Mouse (Mus musculus): ENCODE results near the gene Lmo7.
A peak's percentile ranks its signal among the peaks of the same experiment; 100 is the strongest.

The Lmo7 gene

DNA sequence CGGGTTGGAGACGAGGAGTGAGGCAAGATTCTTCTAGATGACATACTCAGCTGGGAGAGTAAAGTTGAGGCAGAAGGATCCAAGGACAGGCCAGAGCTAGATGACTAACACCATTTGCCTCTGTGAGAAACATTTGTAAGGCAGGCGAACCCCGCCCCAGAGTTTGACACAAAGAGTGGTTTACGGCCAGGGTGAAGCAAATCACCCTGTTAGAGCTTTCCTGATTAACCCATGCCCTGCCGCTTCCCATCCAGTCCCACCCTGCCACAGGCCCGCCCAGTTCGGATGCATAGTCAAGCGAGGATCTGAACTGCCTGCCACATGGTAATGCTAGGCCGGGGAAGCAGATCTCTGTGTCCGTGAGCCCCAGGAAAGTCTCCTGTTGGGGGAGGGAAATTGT is 51.5 kb downstream of the Lmo7 start:
- no peak for DNase-seq

DNA sequence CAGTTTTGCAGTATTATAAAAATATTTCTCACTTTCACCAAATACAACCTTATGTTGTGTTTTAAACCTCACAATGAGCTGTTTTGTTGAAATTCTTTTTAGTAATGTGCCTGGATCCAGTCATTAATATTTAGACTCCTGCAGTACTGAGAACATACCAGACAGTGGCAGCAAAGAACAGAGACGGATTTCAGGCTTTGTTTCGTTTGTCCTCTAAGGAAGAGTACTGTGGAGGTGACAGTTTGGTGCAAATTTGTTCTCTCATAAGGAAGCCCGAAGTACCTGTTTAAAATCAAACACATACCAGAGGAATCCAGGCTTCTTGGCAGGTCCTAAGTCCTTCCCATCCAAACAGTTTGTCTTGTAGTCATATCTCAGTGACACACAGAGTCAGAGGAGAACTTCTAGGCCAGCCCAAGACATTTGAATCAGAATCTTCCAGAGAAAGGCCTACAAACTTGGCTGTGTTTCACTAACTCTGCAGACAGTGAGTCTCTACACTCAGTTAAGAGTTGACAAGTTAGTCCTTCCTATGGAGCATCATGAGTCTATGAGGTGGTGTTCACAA is 52.3 kb downstream of the Lmo7 start:
- peak in 1 of 2 experiments; percentile 28 for DNase-seq

DNA sequence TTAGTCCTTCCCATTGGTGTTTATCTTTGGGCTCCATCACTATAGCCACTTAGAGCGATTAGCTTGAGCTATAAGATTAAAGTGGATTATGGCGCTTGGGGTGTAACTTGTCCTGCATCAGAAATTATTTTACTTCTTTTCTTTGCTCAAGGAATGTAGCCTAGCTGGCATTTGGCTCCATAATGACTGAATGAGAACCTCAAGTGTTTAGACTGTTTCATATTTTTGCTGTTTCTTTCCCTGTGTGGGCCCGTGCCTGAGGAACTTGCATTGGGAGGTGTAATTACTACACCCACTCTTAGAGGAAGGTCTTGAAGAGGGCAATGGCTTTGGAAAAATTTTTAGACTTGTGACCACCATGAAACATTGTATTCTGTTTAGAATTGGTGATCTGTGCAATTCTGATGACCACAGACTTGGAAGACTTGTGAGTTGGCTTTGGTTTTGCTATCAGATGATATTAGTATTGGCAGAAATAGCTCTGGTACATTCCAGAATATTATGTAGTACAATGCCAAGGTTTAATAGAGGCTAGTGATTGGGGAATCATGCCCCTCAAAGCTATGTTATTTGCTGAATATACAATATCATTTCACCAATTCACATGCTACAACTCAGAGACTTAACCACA is 54.7 kb downstream of the Lmo7 start:
- no peak for DNase-seq

DNA sequence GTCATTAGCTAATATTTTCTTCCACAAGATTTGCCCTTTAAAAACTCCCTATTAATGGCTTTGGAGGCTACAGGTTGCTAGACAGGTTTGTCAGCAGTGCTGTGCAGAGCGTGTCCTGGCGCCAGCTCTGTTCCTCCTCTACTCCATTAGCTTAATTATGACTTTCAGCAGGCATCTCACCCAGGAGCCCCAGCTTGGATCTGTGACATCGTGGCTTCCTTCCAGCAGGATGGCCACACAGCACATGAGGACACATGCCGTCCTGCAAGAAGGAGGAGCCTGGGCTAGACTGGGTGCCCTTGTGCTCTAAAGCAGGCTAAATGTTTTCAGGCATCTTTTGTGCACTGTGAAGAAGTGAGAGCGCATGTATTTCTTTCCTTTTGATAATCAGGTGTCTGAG is 58.1 kb downstream of the Lmo7 start:
- DNase-seq, result peak in 1 of 2 experiments; percentile 26

DNA sequence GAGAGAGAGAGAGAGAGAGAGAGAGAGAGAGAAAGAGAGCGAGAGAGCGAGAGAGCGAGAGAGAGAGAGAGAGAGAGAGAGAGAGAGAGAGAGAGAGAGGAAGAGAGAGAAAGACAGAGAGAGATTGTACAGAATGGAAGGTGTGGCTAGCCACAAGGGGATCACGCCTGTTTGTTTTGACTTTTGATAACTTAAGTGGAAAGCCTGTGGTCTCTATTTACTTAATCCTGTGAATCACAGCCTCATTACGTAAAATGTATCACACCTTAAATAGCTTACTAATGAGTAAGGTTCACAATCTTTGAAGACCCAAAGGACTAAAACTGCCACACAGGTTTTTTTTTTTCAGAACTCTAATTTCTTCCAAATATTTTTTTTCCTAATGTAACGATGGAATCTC is 58.7 kb downstream of the Lmo7 start:
- no peak for DNase-seq

DNA sequence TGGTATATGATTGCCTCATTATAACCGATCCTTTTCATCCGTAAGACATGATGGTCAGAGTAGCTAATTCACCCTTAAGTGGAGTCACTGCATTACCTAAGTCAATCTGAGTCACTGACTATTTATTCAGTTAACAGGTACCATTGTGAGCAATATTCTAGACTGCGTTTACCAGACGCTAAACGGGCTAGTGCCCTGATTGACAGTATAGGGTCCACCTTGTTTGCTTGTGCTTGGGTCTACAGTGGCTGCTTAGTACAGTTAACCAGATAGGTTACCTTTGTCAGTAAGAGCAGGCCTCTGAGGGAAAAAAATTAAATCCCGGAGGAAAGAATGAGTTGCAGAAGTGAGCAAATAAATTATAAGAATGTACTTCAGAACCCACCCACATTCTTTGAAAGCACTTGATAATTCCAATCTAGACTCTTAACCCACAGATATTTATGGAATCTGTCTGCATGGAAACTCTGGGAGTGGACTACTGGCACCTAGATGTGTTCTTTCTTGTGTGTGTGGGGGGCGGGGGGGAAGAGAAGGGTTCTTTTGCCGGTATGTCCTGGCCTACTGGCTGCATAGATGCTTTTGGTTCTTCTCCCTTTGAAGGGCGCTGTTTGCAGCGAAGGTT is 64.9 kb downstream of the Lmo7 start:
- DNase-seq, result no peak

DNA sequence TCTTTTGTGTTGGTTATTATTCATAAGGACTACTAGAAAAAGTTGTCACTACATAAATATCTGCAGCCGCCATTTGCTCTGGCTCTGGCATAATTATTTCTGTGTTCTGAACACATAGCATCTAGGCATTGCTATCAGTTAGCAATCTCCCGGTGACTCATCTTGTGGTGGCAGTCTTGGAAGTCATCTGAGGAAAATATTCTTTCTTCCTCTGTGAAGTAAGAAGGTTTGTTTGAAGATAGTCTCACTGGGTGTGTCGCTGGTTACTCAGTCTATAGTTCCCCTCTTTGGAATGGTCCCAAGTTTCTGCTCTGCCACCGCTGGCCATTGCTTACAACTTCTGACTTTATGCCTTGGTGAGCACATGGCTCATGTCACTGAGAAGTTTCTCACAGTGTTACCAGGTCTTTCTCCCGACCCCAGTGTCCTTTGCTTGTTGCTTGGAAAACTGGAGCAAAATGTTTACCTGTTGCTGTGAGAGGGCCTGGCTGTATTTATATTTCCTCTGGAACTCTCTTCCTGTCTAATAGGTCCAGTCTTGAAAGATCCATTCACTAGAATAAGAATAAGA is 68.3 kb downstream of the Lmo7 start:
- no peak for DNase-seq

DNA sequence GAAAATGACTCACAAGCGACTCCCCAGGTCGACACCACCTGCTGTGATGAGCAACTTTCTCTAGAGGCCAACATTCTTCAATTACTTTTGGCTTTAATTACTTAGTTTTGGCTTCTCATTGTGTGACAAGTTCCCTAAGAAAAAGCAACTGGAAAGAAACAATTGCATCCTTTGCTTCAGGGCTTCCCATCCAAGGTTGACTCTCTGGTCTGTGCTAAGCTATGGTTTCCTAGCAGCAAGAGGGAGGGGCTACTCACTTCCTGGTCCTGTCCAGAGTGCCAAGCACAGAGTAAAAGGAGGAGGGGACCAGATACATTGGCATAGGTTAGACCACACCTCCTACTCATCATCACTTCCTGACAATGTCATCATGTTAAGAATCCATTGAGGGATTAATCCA is 69.0 kb downstream of the Lmo7 start:
- DNase-seq, result no peak

DNA sequence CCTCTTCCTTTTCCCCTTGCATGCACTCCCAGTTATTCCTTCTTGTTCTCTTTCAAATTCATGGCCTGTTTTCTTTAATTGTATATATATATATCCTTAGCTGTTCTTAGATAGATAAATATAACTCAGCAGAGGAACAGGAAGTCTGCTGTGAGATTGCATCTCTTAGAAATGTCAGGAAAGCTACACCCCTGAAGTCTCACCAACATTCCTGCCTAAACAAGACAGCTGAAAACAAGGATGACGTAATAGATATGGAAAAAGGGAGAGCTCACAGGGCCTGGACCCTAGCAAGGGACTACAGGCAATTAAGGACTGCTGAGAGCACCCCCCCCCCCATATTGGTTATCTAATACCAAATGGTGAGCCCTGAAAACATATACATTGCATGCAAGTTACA is 71.9 kb downstream of the Lmo7 start:
- DNase-seq, result no peak

DNA sequence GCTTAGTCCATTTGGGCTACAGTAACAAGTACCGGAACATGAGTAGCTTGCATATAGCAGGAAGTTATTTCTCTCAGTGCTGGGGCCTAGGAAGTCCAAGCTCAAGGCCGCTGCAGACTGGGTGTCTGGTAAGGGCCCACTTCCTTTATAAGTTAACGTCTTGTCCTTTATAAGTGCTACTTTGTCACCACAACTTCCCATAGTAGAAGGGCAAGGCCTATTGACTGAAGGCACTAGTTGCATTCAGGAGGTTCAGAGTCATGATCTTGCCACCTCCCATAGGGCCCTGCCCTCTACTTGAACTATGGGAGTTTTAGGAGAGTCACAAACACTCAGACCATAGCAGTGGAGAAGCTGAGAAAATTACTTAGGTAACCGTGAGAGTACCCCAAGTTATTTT is 74.4 kb downstream of the Lmo7 start:
- DNase-seq, result no peak

DNA sequence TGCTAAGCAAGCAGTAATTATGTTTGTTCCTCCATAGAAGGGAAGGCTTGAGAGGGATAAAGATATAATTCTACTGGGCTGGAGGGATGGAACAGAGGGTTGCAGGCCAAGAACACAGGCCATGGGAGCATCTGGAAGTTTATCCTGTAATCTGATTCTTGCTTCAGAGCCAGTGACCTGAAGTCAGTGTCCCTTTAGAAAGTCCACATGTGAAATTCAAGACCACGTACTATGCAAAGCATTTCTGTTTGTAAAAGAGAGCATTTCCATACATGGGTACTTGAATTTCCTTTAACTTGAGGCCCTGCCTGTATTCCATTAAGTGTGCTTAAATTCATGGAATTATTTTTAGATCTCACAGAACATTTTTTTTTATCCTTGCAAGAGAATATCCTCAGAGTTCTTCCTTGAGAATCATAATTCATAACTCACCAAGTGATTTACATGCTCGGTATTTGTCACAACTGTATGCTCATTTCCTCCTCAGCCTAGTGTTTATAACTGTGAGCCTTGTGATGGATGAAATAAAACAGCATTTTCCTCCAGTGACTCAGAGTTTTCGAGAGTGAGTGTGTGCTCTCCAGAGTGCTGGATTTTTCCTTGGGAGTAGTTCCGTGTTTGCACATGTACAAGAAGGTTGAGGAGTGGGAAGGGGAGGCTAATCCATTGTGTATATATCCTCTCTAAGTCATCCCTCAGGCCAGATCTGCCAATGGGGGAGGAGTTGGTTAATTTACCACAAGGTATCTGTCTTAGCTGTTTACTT is 75.0 kb downstream of the Lmo7 start:
- no peak for DNase-seq

DNA sequence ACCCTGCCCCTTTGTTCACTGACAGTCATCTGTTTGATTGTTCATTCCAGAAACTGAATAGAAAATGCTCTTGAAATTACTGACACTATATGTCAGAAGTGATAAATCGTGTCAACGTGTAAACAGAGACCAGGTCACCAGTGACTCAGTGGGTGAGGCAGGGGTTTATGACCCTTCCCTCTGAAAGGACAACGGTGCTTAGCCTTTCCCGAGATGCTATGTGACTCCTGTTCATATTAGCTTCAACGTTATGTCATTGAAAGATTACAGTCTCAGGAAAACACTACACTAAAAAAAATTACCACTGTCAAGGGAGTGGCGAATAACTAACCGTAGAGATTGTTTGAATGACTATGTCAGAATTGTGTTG is 75.6 kb downstream of the Lmo7 start:
- DNase-seq, result no peak

DNA sequence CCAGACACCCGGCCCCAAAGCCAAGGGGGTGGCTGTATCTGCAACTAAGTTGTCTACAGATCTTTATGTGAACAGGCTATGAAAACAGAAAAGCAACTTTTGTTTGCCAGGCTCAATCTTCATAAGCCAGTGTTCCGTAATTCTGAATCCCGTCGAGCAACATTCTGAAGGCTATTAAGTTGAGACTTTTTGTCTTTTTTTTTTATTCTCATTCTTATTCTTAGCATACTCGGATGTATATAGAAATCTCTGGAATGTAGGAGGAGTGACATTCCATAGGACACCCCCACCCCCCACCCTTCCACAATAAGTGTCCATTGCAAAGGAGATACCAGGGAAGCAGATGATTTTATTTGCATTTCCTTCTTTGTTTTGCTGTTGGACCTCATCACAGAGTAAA is 76.3 kb downstream of the Lmo7 start:
- DNase-seq, result no peak

DNA sequence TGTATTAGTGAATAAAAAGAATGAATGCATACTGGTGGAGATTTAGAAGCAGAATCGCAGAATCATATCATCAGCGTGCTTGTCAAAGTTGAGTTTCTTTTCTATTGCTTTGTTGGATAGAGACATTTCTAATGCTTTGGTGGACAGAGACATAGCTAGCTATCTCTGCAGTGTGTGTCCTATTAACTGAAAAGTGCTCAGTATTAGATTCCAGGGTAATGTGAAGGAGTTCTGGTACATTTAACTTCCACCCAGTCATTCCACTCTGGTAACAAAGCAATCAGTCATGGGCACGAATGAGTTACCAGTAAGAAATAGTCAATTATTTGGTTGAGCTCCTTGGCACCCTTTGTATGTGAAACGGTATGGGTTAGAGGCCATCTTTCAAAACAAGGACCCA is 76.8 kb downstream of the Lmo7 start:
- DNase-seq, result no peak

DNA sequence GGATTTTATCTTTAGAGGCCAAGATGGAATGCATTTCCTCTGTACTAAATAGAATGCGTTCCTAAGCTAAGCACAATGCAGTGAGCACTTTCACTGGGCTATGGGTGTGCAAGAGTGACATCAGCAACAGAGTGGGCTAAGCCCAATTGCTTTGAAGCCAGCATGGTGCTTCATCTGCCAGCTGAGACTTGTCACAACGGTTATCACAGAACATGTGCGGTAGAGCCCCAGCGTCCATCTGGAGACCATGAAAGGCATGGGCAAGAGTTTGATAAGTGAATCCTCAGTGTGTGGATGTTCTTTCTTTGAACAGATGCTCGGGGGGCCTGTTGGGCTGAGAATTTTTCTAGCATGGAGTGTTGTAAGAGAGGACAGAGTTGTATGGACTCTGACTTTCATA is 86.7 kb downstream of the Lmo7 start:
- DNase-seq, result no peak

DNA sequence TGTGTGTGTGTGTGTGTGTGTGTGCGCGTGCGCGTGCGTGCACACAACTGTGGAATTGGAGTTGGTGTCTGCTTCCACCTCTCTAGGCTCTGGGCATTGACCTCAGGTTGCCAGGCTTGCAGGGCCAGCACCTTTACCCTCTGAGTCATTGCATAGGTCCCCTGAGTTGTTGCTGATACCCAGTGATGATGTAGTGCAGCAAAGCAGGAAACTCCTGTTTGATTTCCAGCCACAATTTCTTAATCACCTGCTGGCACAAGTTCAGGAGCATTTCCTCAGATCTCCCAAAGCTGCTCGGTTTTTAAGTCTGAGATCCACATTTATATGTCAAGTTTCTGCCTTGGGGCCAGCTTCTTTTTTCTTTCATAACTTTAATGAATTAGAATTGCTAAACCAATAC is 92.6 kb downstream of the Lmo7 start:
- no peak for DNase-seq

DNA sequence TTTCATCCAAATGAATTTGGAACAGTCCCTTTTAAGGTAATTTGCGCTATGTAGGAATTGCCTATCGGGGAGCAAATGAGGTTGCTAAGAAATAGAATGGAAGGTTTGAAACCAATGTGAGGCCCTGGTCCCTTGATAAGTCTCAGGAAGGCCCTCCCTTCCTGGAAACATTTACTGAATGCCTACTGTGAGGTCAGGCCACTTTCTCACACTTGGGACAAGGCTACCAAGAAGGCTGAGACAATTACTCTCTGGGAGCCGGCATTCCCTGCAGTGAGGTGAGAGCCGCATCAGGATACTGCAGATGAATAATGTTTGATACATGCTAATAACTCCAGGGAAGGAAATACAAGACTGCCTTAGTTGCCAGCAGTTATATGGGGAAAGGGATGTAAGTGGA is 93.1 kb downstream of the Lmo7 start:
- DNase-seq, result no peak

DNA sequence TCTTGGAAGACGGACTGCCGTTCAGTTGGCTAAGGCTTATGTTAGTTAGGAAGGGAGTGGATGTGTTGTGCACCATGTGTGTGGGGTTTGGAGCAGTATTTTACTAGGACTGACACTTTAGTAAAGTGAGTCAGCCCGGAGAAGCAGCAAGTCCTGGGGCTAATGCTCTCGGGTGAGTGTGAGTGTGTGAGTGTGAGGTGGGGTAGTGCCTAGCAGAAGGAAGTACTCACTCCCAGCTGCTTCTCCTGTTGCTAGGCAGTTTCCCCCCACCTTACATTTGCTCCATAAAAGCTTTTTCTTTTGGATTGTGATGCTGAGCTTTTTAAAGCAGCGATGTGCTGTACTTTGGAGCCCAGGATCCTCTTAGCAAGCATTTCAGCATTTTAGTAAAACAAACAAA is 99.9 kb downstream of the Lmo7 start:
- DNase-seq, result no peak

DNA sequence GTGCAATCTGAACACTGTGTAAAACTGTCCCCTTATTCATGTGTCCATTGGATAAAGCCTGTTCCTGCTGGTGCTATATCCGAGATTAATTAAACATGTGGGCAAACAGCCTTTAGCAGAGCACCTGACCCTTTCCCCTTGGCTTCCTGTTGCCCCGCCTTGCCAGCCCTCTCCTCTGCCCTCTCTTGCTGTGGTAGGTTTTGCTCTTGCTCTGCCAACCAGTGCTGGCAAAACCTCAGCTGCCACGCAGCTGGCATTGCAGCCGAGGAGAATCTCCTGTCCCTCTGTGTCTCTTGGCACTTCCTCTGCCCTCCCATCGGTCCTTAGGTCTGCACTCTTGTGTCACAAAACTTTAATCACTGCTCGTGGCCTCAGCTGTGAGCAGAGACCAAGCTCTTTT is 100.4 kb downstream of the Lmo7 start:
- peak; percentile 18 to 45 for DNase-seq

DNA sequence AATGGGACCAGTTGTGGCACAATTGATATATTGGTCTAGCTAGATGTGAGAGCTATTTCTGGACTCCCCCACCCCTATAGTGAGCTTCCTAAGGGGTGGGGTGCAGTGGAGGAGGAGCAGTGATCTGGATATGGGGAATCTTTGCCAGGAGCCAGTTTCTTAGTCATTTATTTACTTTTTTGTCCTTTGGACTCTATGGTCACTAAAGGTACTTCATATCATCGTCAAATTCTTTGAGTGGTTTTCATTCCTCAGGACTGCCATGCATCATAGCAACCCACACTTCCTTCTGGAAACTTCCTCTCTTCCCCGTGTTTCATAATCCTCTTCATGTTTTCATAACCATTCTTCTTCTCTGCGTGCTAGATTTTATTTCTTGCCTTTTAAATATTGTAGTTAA is 104.4 kb downstream of the Lmo7 start:
- no peak for DNase-seq

DNA sequence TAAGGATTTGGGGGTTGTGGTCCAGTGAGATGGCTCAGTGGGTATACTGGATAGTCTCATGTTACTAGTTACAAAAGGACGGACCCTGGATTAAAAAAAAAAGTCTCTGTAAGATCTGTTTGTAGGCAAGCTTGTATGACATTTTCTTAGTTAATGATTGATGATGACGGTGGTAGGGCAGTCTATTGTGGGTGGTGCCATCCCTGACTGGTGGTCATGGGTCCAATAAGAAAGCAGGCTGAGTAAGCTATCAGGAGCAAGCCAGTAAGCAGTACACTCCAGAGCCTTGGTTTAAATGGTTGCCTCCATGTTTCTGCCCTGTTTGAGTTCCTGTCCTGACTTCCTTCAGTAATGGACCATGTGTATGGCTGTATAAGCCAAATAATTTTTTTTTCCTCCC is 106.6 kb downstream of the Lmo7 start:
- DNase-seq, result no peak

DNA sequence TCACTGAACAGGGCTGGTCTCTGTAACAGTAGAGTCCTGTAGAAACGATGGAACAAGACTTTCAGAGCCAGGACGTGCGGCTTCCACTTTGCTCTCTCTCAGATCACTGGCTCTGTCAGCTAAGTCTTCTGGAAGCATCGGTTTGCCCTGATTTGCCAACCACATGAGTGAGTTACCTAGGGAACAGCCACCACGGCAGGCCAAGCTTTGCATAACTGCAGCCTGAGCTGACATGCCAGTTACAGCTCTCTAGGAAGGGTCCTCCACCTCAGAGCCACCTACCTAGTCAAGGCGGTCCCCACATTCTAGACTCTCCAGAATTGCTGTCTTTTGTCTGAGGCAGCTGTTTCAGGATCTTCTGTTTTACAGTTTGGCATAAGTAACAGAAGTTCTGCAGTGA is 107.4 kb downstream of the Lmo7 start:
- no peak for DNase-seq

DNA sequence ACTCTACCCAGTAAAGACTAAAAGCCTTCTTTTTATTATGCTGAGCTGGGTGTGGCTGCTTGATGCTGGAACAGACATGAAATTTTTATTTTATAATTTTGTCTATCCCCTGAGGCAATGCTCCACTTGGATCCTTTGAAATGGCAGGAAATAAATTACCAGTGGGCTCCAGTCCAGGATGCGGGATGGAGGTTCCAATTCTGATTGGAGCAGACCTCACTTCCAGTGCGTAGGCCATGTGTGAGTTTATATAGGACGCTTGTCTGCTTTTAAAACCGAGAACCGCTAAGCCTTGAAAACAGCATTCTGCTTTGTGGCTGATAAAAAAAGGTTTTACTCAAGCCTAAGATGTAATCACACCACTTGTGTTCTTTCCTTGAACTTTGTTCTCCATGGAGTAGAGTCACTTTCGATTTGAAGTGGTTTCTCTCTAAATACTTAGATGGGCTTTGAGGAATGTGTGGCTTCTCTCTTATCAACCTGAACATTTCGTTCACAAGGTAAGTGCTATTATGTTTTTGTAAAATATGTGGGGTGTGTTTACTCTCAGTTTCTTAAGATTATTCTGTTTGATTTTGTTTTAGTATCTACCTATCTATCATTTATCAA is 108.6 kb downstream of the Lmo7 start:
- DNase-seq, result no peak

Data from kidney, postnatal 4 days (tissue).